Mouse (Mus musculus): ENCODE data around the gene Scarf1.

Gene Scarf1

DNA sequence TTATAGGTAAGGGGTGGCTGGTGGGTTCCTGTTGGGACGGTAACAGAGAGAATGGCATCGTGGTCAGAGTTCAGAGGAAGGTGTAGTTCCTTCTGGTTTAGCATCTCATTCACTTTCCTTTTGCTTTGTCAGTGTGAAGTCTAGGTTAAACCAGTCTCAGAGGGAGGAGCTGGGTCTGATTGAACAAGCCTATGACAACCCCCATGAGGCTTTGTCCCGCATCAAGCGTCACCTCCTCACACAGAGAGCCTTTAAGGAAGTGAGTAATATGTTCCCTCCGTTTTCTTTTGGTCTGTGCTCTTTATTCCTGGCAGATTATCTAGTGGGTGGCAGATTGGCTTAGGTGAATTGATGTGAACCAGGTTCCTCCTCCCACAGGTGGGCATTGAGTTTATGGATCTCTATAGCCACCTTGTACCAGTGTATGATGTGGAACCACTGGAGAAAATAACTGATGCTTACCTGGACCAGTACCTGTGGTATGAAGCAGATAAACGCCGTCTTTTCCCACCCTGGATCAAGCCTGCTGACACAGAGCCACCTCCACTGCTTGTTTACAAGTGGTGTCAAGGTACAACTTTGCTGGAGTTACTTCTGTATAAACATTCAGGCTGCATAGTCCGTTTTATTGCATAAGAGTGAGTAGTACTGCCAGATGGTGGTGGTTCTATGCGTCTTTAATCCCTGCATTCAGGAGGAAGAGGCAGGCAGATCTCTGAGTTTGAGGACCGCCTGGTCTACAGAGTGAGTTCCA lies 18.9 kb upstream of the Scarf1 start:
- TF ChIP-seq GATA4 (IDR thresholded peaks at IDR 0.05; ENCODE audit: insufficient replicate concordance, low read length): no peak

DNA sequence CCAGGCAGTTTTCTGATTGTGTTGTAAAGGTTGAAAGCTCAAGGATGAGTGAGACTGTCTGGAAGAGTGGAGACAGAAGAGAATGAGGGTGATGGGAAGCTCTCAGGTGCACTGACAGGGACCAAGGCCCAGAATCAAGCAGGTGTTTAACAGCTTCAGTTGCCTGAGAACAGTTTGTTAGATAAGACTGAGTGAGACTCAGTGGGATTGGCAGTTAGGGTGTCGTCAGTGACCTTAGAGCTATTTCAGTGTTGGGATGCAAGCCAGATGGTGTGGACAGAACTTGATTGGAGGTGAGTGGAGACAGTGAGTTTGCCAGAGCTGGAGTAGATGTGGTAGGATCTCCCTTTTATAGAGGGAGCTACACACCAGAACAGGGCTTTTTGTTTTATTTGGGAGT lies 15.2 kb upstream of the Scarf1 start:
- no peak for TF ChIP-seq GATA4 (IDR thresholded peaks at IDR 0.05; ENCODE audit: insufficient replicate concordance, low read length)

DNA sequence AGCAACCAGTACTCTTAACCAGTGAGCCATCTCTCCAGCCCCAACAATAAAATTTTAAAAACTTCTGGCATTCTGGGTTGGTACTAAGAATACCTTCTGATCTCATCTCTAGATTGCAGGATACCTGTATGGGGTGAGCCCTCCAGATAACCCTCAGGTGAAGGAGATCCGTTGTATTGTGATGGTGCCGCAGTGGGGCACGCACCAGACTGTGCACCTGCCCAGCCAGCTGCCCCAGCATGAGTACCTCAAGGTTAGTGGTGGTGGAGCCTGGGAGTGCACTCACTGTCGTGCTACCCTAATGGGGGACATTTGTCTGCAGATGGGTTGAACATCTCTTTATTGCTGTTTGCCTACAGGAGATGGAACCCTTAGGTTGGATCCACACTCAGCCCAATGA lies 5.2 kb upstream of the Scarf1 start:
- no peak for TF ChIP-seq GATA4 (IDR thresholded peaks at IDR 0.05; ENCODE audit: insufficient replicate concordance, low read length)

DNA sequence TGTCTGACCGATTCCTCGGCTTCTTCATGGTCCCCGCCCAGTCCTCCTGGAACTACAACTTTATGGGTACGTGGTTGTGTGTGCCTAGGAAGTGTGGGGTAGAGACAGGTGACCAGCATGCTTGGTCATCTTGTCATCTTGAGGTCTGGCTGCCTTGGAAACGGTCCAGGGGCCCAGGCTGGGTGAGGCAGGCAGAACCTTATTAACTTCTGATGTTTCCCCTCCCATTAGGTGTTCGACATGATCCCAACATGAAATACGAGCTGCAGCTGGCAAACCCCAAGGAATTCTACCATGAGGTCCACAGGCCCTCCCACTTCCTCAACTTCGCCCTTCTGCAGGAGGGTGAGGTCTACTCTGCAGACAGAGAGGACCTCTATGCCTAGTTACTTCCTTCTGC lies 4.4 kb upstream of the Scarf1 start:
- TF ChIP-seq GATA4 (IDR thresholded peaks at IDR 0.05; ENCODE audit: insufficient replicate concordance, low read length): no peak

DNA sequence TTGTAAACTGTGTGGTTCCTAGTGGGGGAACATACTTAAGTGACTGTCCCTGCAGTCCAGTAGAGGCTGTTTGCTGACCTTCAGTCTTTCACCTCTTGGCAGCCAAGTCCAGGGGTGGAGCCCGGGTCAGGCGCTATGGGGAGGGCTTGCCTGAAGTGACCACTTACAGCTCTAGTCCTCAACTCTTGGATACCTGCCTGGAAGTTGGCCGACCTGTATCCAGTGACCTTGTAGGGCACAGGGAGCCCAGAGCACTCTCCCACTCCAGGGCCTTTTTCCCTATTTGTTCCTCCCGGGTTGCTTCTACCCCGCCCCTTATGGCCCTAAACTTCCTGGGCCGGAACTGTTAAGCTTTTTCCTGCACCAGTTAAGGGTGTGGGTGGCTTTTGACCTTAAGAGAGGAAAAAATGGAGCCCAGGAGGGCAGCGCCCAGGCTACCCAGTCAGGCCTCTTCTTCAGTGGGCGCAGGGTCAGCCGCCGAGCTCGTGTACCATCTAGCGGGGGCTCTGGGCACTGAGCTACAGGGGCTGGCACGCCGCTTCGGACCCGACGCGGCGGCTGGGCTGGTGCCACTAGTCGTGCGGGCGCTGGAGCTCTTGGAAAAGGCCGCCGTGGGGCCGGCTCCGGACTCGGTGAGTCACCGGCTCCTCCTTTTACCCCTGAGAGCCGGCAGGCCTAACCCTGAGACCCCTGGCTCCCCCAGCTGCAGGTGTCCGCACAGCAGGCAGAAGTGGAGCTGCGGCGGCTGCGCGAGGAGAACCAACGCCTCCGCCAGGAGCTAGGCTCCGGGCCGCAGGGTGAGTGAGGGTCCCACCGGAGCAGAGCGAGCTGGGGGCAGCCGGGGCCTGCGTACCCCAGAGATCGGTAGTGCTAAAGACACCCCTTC lies 3.4 kb upstream of the Scarf1 start, which contains the start of gene Rilp:
Rilp (plus strand) TSS at position 354 of the 886 bp plus-strand sequence.
- no peak for TF ChIP-seq GATA4 (IDR thresholded peaks at IDR 0.05; ENCODE audit: insufficient replicate concordance, low read length)

DNA sequence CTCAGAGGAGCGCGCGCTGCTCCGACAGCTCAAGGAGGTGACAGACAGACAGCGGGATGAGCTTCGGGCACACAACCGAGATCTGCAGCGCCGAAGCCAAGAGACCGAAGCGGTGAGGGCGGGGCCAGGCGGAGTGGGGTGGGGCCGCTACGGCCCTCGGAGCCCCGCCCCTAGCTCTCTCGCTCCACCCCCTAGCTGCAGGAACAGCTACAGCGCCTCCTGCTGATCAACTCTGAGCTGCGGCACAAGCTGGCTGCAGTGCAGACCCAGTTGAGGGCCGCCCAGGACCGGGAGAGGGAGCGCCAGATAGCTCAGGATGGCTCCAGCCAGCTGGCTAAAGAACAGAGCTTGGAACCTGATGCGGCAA lies 2.7 kb upstream of the Scarf1 start:
- no peak for TF ChIP-seq GATA4 (IDR thresholded peaks at IDR 0.05; ENCODE audit: insufficient replicate concordance, low read length)

DNA sequence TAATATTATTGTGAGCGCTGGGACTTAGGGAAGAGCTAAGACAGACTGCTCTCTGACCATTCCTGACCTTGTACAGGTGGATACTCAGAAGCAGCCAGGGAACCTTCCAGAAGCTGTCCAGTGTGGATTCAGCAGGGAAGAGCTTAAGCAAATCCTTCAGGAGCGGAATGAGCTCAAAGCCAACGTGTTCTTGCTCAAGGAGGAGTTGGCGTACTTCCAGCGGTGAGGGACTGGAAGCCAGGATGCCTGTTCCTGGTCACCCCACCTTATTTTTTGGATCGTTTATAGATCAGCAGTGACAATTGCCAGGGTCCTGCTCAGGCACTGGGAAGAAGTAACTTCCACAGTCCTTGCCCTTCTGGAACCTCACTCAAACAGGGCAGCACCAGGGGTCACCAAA lies 2.1 kb upstream of the Scarf1 start:
- no peak for TF ChIP-seq GATA4 (IDR thresholded peaks at IDR 0.05; ENCODE audit: insufficient replicate concordance, low read length)

DNA sequence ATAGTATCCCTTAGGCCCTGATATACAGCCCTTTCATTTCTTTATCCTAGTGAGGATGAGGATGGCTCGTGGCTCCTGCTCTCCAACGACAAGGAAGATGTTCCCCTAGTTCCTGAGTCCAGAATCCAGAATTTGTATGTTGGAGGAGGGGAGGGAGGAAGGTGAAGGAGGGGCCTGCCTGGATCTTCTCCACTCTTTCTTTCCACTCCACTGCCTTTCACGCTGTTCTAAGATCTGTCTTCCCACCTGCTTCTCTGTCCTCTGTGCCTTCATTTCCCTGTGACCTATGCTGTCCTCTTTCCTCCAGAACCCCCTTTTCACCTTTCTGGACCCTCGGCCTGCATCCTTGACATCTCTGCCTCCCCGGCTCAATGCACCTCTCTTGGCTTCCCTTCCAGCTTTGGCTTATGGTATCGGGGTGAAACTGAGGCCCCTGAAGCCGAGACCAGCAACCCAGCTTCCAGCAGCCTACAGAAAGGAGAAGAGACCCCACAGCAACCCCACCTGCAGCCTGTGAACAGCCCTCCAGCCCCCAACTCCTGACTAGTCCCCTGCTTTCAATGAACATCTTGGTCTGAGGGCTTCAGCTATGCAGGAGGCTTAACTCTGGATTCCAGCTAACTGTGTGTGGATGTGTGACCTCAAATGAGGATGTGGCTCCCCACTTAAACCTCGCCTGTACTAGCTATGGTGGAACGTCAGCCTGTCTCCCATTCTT lies 880 bp upstream of the Scarf1 start:
- TF ChIP-seq GATA4 (IDR thresholded peaks at IDR 0.05; ENCODE audit: insufficient replicate concordance, low read length): no peak

DNA sequence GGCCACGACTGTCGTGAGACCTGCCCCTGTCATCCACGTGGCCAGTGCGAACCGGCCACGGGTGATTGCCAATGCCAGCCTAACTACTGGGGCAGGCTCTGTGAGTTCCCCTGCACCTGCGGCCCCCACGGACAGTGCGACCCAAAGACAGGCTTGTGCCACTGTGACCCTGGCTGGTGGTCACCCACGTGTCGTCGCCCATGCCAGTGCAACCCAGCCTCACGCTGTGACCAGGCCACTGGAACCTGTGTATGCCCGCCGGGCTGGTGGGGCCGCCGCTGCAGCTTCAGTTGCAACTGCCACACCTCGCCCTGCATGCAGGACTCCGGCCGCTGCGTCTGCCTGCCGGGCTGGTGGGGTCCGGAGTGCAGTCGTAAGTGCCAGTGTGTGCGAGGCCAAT lies 1.8 kb downstream of the Scarf1 start:
- no peak for TF ChIP-seq GATA4 (IDR thresholded peaks at IDR 0.05; ENCODE audit: insufficient replicate concordance, low read length)

DNA sequence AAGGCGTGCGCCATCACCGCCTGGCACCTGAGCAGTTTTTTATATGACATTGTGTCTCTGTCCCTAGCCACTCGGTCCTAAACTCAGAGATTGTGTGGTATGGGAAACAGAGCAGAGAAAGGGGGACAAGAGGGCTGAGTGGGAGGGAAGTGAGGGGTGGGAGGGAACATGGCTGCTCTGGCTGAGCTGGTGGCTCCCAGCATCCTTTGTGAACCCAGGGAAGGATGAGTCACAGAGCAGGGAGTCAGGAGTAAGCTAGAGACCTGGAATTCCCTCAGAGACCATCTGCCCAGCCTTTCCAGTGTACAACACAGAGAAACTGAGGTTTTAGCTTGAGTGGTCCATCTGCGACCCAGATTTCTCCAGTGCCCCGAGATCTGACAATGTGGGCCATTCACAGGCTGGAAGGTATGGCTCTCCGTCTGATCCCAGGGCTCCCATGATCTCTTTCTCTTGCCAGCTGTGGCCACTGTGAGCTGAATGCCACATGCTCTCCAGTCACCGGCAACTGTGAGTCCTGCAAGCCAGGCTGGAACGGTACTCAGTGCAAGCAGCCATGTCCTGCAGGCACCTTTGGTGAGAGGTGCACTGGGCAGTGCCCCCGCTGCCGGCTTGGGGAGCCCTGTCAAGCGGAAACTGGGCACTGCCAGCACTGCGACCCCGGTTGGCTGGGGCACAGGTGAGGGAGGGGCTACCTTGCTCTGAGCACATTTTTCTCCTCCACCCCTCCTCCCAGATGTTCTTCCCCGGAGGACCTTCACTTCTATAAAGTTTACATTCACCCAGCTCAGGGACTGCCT lies 6.7 kb downstream of the Scarf1 start:
- no peak for TF ChIP-seq GATA4 (IDR thresholded peaks at IDR 0.05; ENCODE audit: insufficient replicate concordance, low read length)

DNA sequence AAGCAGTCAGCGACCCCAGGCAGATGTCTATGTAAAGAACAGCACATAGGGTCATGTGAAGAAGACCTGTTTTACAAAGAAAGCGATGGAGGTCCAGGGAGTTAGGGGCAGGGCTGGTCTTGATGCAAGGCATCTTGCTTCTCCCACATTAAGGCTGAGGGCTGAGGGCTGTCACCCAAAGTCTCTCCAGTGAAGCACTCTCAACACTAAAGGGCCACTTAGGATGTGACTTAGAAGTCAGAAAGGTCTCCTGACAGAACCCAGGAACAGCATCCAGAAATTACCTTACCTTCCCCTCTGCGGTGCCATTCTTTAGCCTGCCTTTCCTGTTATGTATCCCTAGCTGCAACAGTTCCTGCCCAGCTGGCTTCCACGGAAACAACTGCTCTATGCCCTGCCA lies 8.3 kb downstream of the Scarf1 start:
- no peak for TF ChIP-seq GATA4 (IDR thresholded peaks at IDR 0.05; ENCODE audit: insufficient replicate concordance, low read length)

DNA sequence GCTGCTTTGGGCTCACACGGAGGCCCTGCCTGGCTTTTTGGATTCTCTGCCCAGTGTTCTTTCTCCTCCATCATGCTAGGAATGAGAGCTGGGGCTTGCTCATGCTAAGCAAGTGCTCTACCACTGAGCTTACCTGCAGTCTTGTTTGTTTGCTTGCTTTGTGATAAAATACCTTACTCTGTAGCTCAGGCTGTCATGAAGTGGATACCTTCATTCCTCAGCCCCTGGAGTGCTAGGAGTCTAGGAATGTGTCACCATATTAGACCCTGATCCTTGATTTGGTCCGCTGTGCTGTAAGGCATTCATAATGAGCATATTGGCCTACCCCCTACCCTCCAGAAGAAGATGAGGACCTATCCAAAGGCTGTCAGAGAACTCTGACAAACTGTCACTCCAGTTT lies 9.5 kb downstream of the Scarf1 start:
- no peak for TF ChIP-seq GATA4 (IDR thresholded peaks at IDR 0.05; ENCODE audit: insufficient replicate concordance, low read length)

DNA sequence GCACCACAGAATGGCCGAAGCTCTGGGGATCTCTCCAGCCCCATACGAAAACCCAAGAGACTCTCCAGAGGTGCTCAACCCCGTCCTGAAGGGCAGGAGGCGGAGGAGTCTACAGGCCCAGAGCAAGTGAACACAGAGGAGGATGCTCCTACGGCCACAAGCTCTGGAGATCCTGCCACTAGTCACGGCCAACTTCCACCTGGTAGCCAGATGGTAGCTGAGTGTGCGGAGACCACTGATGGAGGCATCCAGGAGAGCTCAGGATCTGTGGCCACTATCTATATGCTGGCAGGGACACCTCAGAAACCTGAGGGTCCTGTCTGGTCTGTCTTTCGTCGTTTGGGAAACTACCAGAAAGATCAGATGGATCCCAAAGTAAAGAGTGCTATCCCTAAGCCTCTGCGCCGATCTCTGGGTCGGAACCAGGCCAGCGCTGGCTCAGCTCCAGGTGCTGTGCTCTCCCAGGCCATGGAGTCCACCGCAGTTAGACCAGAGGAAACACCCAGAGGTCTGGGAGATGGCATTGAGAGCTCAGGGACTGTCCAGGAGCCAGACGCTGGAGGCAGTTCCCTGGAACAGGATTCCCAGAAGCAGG lies 12.3 kb downstream of the Scarf1 start:
- TF ChIP-seq GATA4 (IDR thresholded peaks at IDR 0.05; ENCODE audit: insufficient replicate concordance, low read length): no peak

DNA sequence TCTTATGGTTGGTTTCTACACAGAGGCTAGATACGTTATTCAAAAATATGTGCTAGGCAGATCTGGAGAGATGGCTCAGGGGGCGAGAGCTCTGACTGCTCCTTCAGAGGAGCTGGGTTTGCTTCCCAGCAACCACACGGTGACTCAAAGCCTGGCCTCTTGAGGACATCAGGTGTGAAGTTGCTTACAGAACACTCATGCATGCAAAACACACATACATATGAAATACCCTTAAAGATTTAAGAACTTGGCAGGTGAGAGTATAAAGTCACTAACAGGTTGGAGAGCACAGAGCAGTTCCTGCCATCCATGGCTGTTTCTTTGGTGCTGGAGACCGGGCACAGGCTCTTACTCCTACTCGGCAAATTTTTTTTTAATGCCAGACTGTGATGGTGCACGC lies 13.6 kb downstream of the Scarf1 start:
- no peak for TF ChIP-seq GATA4 (IDR thresholded peaks at IDR 0.05; ENCODE audit: insufficient replicate concordance, low read length)

DNA sequence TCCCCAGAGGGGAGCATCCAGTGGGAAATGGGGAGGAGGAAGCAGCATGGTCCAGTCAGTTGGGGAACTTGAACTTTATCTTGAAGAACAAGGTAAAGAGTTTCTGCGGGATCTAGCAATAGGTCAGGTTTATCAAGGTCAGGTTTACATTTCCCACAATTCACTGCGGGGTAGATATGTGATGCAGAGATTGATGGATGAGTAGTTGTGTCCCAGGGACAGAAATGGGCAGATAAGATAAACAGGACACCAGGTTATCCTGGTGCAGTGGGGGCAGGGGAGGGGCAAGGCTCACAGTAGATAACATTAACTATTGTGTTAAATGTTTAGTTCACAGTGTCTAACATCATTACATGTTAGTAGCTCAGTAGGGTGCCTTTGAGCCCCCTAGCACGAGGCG lies 16.4 kb downstream of the Scarf1 start:
- no peak for TF ChIP-seq GATA4 (IDR thresholded peaks at IDR 0.05; ENCODE audit: insufficient replicate concordance, low read length)

Measured in liver, adult (tissue).